Mouse (Mus musculus) ovary, postnatal 10 days (tissue): ENCODE measurements around the gene Apoc3.

ENCODE experiments used
- DNase-seq: peaks from one replicate; pipeline ENCODE4 v3.0.0; 2022; ENCODE audit warnings: low spot score

Gene Apoc3

DNA sequence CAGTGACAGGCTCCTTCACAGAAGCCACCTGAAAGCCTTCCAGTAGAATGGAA lies at the start of gene Apoc3:
TSS of gene Apoc3 (minus strand) at position 41 of the 53 bp plus-strand sequence.
- DNase-seq: no peak

DNA sequence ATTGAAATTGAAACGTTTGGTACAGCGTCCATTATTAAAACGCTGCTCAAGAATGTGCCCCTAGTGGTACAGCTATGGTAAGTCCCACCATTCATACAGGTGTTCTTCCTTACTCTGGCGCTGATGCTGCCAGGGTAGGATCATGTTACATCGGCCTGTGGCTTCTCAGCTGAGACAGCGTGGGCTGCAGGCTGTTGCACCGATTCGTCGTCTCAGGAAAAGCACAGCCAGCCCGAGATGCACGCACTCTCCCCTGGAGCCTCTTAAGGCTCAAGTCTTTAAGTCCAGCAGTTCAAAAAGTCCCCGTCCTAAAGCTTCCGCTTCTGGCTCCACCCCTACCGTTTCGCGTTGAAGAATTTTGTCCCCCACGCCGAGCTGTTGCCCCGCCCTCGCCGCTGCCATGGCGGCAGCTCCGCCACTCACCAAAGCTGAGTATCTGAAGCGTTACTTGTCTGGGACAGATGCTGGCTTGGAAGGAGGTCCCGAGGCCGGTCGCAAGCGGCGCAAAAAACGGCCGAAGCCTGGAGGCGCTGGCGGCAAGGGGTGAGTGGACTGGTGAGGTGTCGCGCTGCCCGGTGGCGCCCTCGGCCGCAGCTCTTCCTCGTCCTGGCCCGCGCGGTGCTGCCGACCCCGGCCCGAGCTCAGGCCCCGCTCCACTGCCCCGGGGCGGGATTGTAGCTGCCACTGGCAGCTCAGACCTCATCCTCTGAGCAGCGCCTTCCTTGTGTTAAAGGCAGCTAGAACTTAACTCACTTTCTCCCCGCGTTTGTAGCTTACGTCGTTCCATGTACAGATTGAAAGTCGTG lies 47.4 kb upstream of the Apoc3 start, which contains the start of gene Bud13:
TSS of gene Bud13 (plus strand) at position 378 of the 806 bp plus-strand sequence.
- peak; percentile 96 for DNase-seq

DNA sequence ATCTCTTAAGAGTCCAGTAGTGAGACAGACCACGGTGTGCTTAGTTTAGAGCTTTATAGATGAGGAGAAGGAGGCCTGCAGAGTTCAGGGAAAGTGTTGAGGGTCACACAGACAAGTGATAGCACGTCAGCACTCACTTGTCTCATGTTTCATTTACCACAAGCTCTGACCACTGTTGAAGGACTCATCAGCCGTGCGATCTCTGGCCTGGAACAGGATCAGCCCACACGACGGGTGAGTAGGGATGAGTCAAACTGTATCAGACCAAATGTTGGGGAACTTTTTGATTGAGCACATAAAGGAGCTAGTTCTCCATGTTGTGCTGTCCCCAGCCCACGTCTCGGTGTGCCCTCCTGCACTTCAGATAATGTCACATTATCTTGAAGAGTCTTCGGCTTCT lies 39.1 kb upstream of the Apoc3 start:
- DNase-seq: no peak

DNA sequence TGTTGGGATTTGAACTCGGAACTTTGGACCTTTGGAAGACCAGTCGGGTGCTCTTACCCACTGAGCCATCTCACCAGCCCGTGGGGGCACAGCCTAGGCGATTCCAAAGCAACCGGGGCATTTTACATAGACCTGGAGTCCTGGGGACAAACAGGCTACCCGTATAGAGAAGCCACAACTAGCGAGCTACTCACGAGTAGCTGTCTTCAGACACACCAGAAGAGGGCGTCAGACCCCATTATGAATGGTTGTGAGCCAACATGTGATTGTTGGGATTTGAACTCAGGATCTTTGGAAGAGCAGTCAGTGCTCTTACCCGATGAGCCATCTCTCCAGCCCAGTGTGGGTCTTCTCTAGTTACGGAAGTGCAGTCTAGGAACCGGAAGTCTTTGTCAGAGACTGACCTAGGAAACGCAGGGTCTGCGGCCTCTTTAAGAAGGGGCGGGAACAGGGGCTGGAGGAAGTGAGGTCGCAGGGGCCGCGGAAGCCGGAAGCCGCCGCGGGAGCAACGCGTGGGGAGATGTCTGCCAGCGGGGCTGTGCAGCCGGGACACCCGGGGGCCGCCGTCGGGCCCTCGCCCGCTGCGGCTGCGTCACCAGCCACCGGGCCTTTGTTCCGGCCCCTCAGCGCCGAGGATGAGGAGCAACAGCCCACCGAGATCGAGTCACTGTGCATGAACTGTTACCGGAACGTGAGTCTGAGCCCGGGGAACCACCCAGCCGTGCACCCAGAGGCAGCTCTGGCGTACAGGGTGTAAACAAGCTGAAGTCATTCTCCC lies 37.4 kb upstream of the Apoc3 start, which contains the start of gene Zpr1:
TSS of gene Zpr1 (plus strand) at position 388 of the 778 bp plus-strand sequence.
- peak; percentile 60 for DNase-seq

DNA sequence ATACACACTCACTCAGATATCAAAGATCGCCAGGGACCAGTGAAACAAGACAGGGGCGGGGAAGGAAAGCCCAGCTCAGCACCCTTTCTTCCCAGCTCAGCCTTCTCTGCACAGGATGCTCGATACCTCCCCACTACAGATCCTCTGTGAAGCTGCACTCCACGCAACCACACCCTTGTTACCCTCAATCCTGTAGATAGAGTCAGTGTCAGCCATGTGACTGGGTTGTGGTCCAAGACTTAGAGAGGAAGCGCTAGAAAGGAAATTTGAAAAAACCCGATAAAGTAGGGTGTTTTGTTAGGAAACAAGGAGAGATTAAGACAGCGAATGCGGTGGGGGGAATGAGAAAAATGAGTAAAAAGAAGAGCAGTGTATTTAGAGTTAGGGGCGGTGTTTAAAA lies 36.6 kb upstream of the Apoc3 start:
- DNase-seq: no peak

DNA sequence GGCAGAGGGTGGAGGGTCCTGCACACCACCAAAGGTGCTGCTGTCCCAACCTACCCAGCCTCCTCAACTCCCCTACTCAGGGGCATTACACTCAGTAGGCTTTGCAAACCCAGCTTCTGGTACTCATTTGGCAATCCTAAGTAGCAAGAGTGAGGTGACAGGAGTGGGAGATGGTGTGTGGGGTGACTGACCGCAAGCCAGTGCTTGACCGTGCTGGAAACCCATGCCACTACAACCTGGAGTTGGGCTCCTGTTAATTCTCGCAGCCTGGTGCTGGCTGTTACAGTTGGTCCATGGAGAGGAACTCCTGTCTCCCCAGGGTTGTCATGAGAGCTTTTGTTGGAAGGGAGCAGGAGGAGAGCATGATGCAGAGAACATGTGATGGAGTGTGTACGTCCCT lies 35.3 kb upstream of the Apoc3 start:
- DNase-seq: no peak

DNA sequence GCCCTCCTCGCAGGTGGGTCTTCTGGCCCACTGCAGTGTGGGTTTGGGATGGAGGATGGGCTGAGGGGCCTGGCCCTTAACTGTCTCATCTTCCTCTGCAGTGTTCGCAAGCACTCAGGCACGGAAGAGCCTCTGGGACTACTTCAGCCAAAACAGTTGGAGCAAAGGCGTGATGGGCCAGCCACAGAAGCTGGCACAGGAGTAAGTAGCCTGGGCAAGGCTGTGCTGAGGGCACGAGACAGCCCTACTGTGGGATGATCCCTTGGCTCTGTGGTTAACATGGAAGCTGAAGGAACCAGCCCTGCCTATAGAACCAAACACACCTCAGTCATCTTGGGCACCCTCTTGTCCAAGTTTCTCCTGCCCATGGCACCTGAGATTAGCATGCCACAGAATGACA lies 33.7 kb upstream of the Apoc3 start:
- DNase-seq: no peak

DNA sequence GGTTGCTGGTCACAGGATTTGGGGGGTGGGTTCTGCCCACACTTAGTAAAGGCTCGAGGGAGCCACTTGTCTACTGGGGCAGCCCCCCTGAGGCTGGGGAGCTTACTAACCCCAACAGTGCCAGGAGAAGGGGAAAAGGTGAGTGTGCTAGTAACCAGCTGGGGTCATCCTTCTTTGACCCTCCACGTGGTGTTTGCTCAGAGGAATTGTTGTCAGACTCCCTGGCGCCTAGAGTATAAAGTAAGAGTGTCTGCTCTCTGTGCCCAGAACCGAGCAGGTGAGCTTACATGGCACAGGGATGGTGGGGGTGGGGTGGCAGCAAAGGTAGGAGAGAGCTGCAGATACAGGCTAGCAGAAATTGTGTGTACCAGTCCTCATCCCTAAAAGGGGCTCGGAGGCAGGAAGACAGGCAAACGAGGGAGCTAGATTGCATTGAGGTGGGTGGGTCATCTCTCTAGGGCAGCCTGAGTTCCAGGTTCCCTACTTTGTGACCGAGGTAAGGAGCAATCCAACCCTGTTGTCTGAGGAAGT lies 33.0 kb upstream of the Apoc3 start, which contains the start of gene Apoa5:
TSS of gene Apoa5 (plus strand) at position 291 of the 531 bp plus-strand sequence.
- DNase-seq: no peak

DNA sequence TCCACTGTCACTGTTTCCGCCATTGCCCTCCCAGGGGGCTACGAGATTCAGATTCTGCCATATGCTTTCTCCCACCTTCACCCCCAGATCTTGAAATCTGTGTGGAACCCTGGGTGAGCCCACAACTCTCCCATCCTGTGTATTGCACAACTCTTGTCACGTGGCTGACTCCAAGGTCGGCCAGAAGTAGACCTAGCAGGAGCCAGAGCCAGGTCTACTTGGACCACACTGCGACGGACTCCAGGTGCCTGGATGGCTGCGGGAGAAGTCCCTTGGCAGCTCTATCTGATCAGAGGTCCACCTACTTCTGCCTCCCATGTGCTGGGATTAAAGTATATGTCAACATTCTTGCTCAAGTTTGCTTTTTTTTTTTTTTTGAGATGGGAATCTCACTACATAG lies 25.7 kb upstream of the Apoc3 start:
- no peak for DNase-seq

DNA sequence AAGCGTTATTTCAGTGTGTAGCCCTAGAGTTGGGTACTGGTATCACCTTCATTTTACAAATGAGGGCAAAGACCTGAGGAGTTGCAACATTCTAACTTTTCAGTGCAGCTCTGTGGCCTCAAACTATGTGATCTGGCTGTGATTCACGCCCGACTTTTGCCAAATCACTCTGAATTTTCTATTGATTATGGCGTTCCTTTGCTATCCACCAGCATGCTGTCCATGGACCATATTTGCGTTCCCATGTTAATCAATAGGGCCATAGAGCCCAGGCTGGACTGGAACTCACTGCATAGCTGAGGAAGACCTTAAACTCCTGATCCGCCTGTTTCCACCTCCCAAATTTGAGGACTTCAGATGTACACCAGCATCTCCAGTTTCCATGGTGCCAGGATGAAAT lies 23.7 kb upstream of the Apoc3 start:
- DNase-seq: no peak

DNA sequence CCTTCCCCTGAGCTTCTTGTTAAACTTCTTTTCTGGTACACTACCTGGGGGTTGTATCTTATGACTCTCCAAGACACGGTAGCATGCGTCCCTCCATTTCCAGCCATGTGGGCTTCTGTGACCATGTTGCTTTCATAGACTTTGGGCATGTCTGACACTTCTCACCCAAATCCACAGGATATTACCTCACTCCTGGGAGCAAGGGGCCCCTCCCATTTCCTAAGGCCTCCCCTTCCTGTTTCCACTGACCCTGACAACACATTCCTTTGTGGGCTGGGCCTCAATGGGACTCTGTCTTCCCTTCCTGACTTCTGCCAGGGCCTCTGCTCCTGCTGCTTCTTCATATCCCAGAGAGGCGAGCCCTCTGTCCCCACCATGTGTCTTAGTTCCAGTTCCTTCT lies 22.1 kb upstream of the Apoc3 start:
- DNase-seq: no peak

DNA sequence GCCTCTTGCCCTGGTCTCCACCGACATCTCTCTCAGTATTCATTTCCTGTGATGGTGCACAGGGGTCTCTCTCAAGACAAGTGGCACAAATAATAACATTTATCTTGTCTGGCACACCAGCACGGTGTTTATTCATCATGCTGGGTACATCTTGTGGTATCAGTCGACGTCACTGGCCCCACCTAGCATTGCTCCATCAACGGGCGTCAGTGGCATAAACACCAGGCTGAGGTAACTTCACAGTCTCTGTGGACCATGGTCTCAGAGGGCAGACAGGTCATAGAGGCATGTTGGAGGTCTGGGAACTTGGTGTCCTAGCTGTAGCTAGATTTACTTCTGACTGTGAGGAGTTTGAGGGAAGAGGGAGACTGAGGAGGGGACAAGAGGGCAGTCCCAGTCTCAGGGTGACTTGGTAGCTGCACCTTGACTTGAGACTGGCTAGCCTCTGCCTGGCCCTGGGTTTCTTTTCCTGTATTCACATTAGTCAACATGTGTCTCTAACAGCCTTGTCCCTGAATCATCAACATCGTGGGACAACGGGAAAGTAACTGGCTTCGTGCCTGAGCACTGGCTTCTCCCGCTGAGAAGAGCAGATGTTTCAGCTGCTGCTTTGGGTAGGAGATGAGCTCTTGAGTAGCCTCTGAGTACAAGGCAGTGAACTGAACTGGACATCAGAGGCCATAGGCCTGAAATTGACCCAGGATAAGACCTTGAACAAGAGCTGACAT lies 21.4 kb upstream of the Apoc3 start:
- DNase-seq: no peak

DNA sequence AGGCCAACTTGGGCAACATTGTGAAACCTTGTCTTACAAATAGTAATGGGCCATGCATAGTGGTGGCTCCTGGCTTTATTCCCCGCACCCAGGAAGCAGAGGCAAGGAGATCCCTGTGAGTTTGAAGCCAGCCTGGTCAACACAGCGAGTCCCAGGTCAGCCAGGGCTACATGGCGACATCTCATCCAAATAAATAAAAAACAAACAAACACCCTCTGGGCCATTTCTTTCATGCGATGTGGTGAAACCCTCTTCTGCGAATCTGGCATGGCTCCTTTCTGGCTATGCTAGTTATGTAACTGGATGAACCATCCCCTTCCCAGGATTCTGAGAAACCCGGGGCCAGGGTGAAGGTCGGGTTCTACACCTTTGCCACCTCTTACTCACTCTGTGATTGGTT lies 20.7 kb upstream of the Apoc3 start:
- DNase-seq: no peak

DNA sequence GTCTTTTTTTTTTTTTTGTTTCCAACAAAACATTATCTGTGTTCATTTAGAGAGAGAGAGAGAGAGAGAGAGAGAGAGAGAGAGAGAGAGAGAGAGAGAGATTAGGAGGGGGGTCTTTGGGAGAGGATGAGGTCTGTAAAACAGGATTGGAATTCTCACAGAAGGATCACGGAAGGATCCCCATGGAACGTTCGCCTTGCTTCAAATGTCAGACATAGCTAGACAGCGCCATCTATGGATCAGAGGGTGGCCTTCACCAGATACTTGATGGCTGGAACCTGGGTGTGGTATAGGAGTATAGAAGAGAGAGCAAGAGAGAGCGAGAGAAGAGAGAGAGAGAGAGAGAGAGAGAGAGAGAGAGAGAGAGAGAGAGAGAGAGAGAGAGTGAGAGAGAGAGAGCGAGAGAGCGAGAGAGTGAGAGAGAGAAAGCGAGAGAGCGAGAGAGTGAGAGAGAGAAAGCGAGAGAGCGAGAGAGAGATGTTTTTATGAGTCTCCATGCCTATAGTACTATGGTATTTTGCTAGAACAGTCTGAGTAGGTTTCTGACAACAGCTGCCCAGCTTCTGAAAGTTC lies 11.4 kb upstream of the Apoc3 start:
- DNase-seq: no peak

DNA sequence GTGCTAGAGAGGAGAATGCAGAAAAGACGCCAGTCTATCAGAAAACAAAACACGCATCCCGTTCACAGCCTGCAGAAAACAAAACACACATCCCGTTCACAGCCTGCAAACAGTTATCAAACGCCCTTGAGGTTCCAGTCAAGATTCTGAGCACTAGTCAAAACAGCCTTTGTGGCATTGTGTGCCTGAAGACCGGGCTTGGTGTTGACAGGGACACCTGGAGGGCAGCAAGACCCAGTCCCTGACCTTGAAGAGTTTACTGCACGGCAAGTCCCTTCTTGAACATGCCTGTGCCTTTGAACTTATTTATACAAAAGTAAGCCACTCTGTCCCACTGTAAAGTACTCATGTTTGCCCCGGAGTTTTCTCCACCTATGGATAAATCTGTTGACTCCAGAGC lies 8.1 kb upstream of the Apoc3 start:
- no peak for DNase-seq

DNA sequence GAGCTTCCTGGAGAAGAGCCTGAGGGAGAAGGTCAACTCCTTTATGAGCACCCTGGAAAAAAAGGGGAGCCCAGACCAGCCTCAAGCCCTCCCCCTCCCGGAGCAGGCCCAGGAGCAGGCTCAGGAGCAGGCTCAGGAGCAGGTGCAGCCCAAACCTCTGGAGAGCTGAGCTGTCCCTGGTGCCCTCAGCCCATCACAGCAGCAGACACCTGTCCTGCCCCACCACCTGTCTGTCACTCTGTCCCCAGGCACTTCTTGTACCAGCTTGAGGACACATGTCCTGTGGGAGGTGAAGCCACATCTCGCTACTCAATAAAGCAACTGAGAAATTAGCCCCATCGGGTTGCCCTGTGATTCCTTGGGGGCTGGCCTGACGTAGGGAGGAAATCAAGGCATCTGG lies 7.7 kb upstream of the Apoc3 start:
- DNase-seq: no peak

DNA sequence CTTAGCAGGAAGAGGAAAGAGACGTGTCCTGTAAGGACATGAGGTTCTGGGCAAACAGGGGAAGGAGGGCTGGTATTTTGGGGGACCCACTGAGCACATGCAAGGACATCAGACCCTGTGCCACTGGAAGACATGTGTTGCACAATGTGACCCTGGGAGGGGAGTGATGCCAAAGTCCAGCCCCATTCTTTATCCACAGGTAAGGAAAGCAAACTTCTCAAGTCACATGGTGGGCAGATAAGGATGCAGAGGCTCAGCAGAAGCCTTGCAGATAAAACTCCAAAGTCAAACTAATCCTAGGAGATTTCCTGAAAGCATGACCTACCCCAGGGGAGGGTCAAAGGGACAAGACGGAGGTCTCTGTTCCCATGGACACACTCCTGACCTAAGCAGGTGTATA lies 6.4 kb upstream of the Apoc3 start:
- no peak for DNase-seq

DNA sequence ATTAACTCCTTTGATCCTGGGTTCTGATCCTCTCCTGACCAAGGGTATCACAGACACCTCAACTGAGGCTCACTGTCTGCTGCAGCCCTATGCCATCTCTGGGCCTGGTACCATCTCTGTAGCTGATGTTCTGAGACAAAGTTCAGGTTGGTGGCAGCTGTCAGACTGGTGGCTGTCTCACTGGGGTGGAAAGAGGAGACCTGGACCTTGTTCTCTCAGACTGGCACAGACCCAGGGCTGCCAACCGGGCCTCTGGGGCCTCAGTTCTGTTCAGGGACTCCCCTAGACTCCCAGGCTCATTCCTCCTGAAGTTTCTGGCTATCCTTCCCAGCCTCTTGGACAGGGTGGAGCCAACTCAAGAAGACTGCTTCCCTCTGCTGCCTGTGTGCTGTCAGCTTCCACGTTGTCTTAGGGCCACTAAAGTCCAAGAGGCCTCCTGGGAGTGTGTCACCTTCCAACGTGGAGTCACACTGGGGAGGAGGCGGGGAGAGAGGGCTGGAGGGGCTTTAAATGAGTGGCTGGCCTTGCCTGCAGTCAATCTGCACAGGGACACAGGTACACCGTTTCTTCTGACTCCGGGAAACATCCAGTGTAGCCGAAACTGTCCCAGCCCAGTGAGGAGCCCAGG lies 5.2 kb upstream of the Apoc3 start, which contains the start of gene Apoa4:
TSS of gene Apoa4 (plus strand) at position 171 of the 628 bp plus-strand sequence.
- no peak for DNase-seq

DNA sequence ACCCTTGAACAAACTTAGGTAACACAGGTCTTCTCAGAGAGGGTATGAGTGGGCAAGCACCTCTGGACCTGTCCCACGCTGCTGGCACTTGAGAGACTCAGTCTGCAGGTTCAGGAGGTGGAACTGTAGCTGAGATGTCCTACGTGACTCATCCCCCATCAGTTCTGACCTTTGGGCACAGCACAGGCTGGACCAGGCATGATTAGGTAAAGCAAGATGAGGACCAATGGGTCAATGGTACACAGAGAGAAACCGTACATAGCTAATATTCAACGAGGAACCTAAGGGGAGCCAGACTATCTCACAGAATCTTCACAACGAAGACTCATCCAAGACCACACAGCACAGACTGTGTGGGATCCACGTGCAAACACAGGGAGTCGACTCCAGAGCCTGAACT lies 3.4 kb upstream of the Apoc3 start:
- DNase-seq: no peak

DNA sequence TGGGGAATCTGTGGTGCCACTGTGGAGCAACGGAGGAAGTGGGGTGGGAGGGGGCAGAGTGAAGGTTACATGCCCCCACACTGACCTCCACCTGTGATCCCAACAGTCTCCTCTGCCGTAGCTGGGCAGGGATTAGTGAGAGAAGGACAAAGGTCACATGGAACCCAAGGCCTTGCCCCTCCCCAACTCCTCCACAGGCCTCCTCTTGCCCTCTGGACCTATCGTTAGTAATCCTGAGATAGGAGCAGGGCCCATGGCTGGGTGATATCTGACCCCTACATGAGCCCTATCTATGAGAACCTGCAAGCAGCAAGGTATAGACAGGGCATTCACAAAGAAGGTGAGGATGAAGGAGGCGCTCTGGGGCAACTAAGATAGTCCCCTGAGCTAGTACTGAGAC lies 213 bp upstream of the Apoc3 start:
- DNase-seq: no peak

DNA sequence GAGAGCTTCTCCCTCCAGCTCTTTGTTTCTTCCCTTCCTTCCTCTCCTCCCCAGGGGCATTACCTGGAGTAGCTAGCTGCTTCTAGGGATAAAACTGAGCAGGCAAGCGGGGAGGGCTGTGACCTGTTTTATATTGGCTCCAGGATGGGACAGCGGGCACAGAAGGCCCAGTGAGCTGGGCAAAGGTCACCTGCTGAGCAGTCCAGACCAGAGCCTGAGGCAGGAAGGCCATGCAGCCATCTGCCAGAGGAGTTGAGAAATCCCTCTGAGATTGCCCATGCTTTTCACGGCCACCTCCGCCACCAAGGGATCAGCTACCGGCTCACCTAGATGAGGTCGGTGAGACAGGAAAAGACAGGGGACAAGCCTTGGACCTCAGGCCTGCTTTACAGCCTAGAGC lies 240 bp downstream of the Apoc3 start:
- DNase-seq: no peak

DNA sequence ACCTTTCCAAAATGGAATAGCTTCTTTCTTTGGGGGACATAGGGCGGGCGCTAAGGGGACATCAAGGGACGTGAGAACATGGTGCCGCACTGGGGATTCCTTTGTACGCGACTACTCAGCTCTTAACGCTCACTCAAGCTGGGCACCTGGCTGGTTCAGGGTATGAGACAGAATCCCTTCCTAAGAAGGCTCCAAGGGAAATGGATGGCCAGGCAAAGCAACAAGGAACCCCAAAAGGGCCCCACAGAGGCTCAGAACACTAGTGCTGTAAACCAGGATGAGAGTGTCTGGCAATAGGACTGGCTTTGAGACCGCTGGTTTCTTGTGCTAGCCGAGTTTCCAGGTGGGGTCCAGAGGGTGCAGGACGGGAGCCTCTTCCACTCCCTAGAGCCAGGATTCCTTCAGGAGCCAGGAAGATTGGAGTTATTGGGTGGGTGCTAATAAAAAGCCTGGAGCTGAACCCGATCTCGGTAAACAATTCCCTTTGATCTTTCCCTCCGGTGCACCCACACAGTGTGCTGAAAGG lies 4.9 kb downstream of the Apoc3 start:
- no peak for DNase-seq
